Mouse (Mus musculus): ENCODE data around the gene Tnn.

The Tnn gene

DNA sequence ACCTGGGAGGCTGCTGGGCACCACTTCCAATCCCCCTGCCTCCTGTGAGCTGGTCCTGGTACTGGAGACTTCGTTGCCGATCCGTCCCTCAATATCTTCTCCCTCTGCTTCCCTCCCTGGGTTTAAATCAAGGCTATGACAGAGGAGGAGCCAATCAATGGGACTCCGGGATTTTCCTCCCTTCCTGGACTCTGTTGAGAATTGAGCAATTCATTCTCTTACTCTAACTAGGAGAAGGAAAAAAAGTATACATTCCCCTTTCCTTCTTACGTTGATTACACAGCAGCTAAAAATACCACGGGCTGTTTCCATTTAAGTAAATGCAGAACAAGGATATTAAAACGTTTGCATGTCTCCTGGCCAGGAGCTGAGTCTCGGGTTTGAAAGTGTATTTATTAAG is at the start of gene Tnn:
Gene Tnn (minus strand): TSS at position 101 of the 400 bp plus-strand sequence.
- no peak for DNase-seq (ENCODE audit: low read depth in 1 of 2, low spot score in 2 of 2)

DNA sequence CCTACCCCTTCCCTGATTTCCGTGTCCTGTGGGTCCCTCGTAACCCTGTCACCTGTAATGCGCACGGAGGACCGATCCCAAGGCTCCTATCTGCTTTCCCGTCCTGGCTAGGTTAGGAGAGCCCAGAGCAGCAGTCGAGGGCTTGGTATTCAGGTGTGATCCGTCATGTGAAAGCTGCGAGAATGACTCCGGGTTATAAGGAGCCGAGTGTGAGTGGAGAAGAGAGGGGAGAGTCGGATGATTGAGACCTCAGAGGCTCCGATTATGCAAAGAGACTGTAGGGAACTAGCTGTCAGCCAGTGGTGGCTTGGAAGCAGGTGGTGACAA is 41.9 kb upstream of the Tnn start:
- DNase-seq (ENCODE audit: low read depth in 1 of 2, low spot score in 2 of 2), result no peak

GRCm38 (mm10) chr1:160194529-160195336 is 41.4 kb upstream of the Tnn start, which contains the start of gene Mrps14:
Gene Mrps14, plus strand, starts transcription at chr1:160195215.
- DNase-seq (ENCODE audit: low read depth in 1 of 2, low spot score in 2 of 2), result peak; percentile 98

- DNase-seq (ENCODE audit: low read depth in 1 of 2, low spot score in 2 of 2), result no peak
These were observed 31.1 kb upstream of the Tnn start for GRCm38 (mm10) chr1:160184506-160184905.

- DNase-seq (ENCODE audit: low read depth in 1 of 2, low spot score in 2 of 2), result no peak
These were observed 27.8 kb upstream of the Tnn start for GRCm38 (mm10) chr1:160181216-160181615.

DNA sequence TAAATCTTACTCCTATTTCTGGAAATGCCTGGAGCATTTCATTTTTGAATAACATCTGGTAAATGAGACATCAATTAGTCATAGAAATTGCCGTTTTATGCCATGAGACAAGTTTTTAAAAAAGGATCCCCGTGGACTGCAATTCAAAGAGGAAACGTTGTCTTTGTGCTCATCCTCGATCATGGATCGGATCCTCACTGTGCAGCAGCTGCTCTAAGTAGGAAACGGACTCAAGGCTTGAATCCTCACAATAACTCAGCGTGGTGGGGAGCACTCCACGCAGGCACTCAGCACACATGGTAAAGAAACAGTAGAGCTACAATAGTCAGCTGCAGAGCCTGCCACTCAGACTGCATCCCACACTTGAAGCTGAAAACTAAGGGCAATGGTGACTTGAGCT is 23.5 kb upstream of the Tnn start:
- no peak for DNase-seq (ENCODE audit: low read depth in 1 of 2, low spot score in 2 of 2)

- no peak for DNase-seq (ENCODE audit: low read depth in 1 of 2, low spot score in 2 of 2)
These were observed 13.2 kb upstream of the Tnn start for GRCm38 (mm10) chr1:160166600-160166999.

- no peak for DNase-seq (ENCODE audit: low read depth in 1 of 2, low spot score in 2 of 2)
These were observed 4.8 kb upstream of the Tnn start for GRCm38 (mm10) chr1:160158190-160158589.

- DNase-seq (ENCODE audit: low read depth in 1 of 2, low spot score in 2 of 2), result no peak
These were observed 2.7 kb downstream of the Tnn start for GRCm38 (mm10) chr1:160150726-160151125.

DNA sequence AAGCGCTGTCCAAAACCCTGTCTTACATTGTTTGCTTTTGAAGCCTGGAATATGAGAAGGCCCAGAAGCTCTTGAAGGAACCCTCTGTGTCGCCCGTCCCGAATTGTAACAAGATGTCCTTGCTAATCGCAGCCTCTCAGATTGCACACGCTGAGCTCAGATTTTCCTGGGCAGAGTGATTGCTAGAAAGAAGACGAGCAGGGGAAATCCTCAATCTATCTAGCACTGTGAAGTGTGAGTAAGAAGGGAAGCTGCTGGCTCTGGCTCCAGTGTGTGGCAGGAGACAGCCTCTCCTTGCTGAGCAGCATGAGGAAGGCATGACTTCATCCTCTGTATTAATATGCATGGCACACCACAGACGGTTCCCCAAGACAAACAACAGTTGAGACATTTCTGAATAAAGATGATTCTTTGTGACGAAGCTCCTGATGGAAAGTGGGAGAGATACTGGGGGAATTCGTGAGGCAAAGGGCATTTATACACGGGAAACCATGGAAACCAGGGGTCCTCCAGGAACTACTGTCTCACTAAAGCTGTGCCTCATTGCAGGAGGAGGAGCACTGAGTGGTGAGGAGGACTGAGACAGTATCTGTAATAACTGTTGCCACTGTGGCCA is 4.0 kb downstream of the Tnn start:
- DNase-seq (ENCODE audit: low read depth in 1 of 2, low spot score in 2 of 2), result no peak

- DNase-seq (ENCODE audit: low read depth in 1 of 2, low spot score in 2 of 2), result no peak
These were observed 6.1 kb downstream of the Tnn start for GRCm38 (mm10) chr1:160147274-160147673.

- no peak for DNase-seq (ENCODE audit: low read depth in 1 of 2, low spot score in 2 of 2)
These were observed 7.8 kb downstream of the Tnn start for GRCm38 (mm10) chr1:160145606-160146005.

GRCm38 (mm10) chr1:160144343-160144742 is 9.0 kb downstream of the Tnn start:
- DNase-seq (ENCODE audit: low read depth in 1 of 2, low spot score in 2 of 2), result no peak

DNA sequence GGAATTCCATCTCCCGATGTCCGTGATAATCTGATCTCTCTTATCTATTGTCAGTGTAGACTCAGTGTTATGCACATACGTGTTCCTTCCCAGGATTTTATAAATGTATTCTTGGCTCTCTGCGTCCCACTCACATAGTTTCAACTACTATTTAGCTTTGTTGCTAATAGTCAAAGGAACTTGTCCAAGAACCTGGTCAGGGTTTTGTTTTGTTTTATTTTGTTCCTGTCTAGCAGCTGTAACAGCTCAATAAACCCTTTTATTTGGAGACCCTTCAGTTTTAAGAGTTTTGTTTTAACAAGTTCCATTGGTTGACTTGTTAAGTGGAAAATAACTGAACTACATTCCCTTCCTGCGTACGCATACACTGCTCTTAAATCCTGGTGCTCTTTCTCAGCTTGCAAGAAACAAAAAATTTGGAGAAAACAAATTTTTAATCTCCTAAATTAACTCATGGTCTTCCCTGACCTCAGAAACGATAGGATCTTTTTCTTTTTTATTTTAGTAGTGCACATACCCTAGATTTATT is 17.0 kb downstream of the Tnn start:
- no peak for DNase-seq (ENCODE audit: low read depth in 1 of 2, low spot score in 2 of 2)

DNA sequence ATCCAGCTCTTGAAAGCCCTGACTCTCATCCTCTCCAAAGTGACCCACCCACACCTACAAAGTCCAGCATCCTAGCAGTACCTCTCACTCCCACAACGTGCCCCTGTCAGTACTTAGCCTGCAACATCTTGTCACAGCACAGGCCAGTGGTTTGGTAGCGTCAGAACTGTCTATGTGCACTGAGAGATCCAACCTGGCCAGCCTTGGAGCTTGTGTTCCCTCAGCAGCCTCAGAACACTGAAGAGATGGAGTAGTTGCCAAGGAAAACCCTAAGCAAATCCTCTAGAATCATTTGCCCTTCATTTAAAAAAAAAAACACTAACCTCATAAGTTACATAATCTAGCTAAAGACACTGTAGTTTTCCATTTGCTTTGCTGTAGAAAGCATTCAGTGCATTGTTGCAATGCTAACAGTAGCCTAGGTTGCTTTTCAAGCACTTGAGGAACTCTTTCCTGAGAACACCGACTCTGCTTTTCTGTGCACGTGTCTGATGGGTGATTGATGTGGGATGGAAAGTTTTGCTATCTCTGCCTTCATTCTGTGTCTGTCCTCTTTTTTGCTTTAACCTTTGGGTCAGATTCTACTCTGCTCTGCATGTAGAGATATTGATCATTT is 19.8 kb downstream of the Tnn start:
- DNase-seq (ENCODE audit: low read depth in 1 of 2, low spot score in 2 of 2), result no peak

GRCm38 (mm10) chr1:160123957-160124356 is 29.4 kb downstream of the Tnn start:
- DNase-seq (ENCODE audit: low read depth in 1 of 2, low spot score in 2 of 2), result no peak

- no peak for DNase-seq (ENCODE audit: low read depth in 1 of 2, low spot score in 2 of 2)
These were observed 44.8 kb downstream of the Tnn start for GRCm38 (mm10) chr1:160108604-160109003.

DNA sequence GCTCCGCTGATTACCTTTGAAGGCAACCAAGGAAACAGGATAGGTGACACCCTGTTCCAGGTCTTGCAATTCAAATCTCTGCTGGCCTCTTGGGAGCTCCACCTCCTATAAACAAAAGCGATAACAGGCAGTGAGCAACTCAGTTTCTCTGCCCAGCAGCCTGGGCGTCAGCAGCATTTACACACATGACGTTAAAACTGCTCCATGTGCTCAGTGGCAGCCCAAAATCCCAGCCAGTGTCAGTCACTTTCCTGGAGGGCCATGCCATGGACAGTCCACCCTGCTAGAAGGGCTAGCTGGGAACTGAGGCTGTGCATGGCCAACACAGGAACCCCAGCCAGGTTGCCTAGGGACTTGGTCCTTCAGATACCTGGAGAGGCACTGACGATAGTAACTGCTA is 48.0 kb downstream of the Tnn start:
- no peak for DNase-seq (ENCODE audit: low read depth in 1 of 2, low spot score in 2 of 2)

GRCm38 (mm10) chr1:160100996-160101395 is 52.4 kb downstream of the Tnn start:
- no peak for DNase-seq (ENCODE audit: low read depth in 1 of 2, low spot score in 2 of 2)

GRCm38 (mm10) chr1:160099659-160100302 is 53.6 kb downstream of the Tnn start:
- no peak for DNase-seq (ENCODE audit: low read depth in 1 of 2, low spot score in 2 of 2)

DNA sequence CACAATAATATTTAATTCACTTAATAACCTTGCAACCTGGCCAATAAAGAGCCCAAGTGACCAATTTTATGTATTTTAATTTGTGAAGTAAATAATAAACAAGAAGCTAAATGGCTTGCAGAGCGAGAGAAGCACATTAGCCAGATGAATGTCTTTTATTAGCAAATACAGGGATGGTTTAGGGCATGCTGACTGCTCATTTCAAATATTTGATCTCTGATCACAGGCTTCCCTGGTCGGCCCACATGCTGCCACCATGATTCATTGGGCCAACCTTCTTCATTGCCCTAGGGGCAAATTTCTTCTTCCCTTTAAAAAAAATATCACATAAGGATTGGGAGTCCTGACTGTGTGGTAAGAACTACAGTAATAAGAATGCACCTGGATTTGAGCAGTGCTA is 66.7 kb downstream of the Tnn start:
- no peak for DNase-seq (ENCODE audit: low read depth in 1 of 2, low spot score in 2 of 2)

GRCm38 (mm10) chr1:160084239-160084638 is 69.1 kb downstream of the Tnn start:
- DNase-seq (ENCODE audit: low read depth in 1 of 2, low spot score in 2 of 2), result no peak

All from monocyte, adult 2 months (primary cell).